Mouse (Mus musculus): ENCODE data around the gene Acvr1c.

Acvr1c gene

DNA sequence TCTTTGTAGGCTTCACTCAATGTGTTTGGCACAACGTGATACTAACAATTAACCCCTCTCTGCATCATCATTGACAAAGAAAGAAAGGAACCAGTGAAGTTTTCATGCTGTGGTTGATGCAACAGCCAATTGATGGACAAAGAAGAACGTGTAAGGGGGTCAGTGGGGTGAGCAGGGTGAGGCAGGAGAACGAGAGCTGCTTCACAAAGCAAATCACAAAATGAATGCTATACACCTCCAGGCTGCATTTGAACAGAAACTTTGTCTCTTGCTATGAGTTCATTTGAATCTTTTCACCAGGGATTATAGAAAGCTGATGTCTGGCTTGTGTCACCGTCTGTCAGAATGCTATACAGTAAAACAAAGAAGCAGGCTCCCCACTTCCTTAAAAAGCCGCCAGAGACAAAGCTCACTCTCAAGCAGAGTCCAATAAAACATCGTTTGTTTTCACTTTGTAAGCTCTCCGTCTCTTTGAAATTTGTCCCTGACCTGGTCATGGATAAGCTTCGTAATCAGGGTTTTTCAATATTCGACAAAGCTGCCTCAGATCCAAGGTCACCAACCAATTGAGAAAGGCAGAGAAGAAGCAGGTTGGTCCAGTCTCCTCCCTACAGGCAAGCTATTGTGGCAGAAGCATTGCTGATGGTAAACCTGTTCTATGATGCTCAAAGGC is 67.8 kb downstream of the Acvr1c start:
- in situ Hi-C loops (cut with MboI; ENCODE audit: unreplicated experiment in 2 of 2) = loop anchor here (5.0 to 10.0 kb wide), 2 partner anchors 115 to 233 kb away; no protein-coding TSS in a partner anchor

GRCm38 (mm10) chr2:58289331-58289730 is 68.4 kb downstream of the Acvr1c start:
- in situ Hi-C loops (cut with MboI; ENCODE audit: unreplicated experiment in 2 of 2) = loop anchor here (5.0 kb wide), 1 partner anchor 232 kb away; no protein-coding TSS in a partner anchor

- in situ Hi-C loops (cut with MboI; ENCODE audit: unreplicated experiment in 2 of 2) = no loop called here
These were observed 75.3 kb downstream of the Acvr1c start for GRCm38 (mm10) chr2:58282259-58282910.

DNA sequence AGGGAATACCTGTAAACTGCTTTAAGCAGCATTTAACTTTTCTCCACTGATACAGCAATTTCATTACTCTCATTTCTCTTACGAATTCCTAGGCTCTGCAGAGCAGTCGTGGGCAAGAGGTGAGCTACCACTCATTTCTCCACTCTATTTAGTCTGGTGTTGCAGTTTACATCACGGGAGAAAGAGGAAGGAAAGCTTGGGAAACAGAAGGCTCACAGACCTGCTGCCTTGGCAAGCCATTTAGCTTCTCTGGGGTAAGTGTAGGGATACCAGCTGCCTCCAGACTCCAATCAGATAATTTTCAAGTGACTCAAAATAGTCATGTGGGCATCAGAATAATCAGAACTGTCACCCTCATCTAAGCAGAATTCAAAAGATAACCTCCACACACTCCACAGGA is 76.6 kb downstream of the Acvr1c start:
- in situ Hi-C loops (cut with MboI; ENCODE audit: unreplicated experiment in 2 of 2) = no loop called here

DNA sequence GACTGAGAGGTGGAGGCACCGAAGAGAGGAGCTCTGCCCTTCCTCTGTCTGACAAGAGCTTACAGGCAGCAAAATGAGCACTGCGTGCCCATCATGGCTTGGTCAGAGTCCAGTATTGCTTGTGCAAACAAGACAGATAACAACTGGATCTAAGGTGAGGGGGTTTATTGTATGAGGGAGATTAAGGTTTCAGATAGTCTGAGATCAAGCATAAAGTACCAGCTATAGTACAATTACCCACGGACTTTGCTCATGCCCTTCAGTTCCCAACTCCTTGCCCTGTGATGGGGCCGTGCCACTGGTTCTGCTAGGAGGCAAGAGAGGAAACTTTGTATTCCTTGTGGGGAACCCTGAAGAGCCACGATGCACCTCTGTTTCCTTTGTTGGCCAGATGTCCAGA is 78.5 kb downstream of the Acvr1c start:
- in situ Hi-C loops (cut with MboI; ENCODE audit: unreplicated experiment in 2 of 2) = no loop called here

DNA sequence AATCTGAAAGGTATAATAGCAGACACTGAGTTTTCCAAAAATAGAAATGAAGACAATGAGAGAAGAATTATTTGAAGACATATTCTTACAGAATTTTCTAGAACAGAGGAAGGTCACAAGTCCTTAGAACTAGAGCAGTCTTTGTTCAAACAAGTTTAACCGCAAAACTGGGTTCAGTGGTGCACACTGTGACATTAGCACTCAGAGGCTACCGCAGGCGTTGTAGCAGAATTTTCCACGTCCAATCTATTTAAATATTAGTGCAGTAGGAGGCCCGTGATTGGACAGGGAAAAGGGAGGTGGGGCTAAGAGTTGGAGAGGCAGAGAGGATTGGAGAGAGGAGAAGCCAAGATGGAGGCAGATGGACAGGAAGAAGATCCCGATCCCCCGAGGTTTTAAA is 81.2 kb downstream of the Acvr1c start:
- in situ Hi-C loops (cut with MboI; ENCODE audit: unreplicated experiment in 2 of 2) = no loop called here

GRCm38 (mm10) chr2:58240639-58241038 is 117.1 kb downstream of the Acvr1c start:
- in situ Hi-C loops (cut with MboI; ENCODE audit: unreplicated experiment in 2 of 2) = no loop called here

DNA sequence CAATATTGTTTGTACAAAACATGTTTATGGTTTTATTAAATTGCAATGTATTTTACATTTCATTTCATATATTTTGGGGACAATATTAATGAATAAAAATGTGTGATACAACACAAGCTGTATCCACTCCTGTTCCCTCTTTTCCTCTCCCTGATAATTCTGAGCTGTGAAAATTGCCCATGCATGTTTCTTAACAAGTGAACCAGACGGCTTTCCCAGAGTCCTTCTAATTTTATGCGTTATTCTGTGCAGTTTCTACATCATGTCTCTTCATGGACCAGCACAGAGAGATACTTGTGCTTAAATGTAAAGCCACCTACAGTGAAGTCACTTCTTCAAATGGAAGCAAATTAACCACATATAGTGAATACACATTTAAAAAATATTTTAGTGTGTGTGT is 120.2 kb downstream of the Acvr1c start:
- in situ Hi-C loops (cut with MboI; ENCODE audit: unreplicated experiment in 2 of 2) = no loop called here
